Mouse (Mus musculus) layer of hippocampus, adult 9-11 months (tissue): Measurements from ENCODE around the gene Pgd.
"Not testable (repeated sequence)": the region's sequence is repeated elsewhere in the genome, so short reads cannot be mapped to it uniquely, and the experiment has no call there.

Experiments
- DNase-seq: peaks from one replicate; pipeline ENCODE4 v3.0.0; 2022

Pgd gene

DNA sequence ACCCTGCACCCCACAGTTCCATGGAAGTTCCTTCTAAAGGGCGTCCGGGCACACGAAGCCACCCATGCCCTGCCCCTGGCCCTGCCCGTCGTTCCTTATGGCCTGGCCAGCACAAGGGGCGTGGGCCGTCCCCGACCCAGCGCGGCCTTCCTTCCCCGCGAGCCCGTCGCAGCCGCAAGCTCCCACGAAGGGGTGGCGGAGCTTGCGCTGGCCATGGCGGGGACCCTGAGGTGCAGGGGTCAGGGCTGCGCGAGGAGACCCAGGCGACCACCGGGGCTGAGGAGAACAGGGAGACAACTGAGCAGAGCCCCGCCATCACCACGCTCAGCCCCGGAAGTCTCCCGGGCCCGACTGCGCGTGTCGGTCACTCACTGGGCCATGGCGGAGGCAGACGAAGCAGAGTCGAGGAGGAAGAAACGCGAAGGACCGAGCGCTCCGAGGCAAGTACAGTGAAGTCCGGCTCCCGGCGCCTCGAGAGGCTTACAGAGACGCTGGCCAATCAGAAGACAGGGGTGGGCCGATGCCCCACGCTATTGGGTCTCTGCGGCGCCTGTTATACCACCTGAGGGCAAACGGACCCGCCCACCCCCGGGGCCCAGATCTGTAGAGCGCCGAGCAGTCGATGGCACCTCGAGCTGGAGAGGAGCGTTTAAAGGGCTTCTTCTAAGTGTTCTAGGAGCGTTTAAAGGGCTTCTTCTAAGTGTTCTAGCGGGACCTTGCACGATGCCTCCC lies at the start of gene Pgd:
Gene Pgd (minus strand): TSS at position 557 of the 732 bp plus-strand sequence.
- peak; percentile 98 for DNase-seq

DNA sequence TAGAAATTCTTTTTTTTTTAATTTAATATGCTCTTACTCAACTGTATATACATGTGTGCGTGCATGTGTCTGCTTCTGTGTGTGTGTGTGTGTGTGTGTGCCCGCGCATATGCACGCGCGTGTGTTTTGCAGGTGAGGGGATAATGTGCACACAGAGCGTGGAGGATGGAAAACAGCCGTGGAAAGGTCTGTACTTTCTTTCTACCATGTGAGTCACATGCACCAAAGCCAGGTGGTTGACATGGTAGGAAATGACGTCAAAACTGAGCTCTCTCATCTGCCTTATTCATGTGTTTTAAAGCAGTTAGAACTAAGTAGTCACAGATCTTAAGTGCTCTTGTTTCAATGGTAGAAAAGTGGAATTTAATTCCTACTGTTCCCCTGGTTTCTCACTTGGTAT lies 49.4 kb upstream of the Pgd start:
- DNase-seq, result no peak

DNA sequence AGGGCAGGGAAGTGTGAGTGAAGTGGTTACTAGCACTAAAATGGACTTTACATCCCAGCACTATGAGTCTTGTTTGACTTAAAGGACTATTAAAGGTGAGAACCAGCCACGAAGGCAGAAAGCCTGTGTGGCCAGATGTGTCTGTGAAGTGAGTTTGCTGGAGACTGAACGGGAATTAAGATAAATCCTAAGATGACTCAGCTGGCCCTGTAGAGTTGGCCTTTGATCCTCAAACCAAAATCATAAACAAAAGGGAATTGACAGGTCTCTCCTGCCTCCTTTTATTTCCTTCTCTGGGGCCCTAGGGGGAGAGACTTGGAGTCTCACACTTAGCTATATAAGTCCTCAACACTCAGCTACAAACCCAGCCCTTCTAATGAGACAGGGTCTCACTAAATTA lies 48.8 kb upstream of the Pgd start:
- DNase-seq, result no peak

- DNase-seq, result not testable (repeated sequence)
These were observed 47.9 kb upstream of the Pgd start for GRCm38 (mm10) chr4:149214468-149214867.

- DNase-seq, result no peak
These were observed 46.9 kb upstream of the Pgd start for GRCm38 (mm10) chr4:149213466-149213865.

- DNase-seq, result not testable (repeated sequence)
These were observed 44.9 kb upstream of the Pgd start for GRCm38 (mm10) chr4:149211441-149211840.

DNA sequence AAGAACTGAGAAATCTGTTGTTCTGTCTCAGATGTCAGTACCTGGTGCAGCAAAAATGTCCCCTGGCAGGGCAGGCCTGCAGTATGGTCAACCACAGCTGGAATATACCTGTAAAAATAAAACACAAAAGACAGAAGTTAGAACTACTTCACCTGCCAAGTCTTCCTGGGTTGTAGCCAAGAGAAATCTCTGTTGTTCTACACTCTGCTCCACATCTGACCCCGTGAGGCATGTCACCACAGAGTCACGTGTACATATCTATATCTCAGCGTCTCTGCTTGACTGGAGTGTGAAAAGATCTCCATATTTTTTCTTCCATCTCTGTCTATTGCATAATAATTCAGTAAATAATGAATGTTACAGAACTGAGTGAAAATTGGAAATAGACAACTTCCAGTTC lies 35.9 kb upstream of the Pgd start:
- DNase-seq, result no peak

DNA sequence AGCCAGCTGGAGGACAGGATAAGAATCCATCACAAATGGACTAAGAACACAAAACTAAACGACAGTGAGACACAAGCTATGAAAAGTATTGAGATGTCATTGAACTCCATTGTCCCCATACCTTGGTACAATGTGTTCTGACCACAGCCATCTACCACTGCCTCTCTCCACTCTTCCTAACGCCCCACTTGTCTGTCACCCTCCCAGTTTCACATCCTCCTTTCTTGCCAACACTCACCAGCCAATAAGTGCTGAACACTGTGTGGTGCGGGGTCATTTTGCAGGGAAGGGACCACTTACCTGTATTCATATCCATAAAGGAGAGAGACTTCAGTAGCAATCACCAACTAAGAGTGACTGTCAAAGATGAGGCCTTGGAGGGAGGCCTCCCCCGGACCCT lies 34.5 kb upstream of the Pgd start:
- DNase-seq, result no peak

DNA sequence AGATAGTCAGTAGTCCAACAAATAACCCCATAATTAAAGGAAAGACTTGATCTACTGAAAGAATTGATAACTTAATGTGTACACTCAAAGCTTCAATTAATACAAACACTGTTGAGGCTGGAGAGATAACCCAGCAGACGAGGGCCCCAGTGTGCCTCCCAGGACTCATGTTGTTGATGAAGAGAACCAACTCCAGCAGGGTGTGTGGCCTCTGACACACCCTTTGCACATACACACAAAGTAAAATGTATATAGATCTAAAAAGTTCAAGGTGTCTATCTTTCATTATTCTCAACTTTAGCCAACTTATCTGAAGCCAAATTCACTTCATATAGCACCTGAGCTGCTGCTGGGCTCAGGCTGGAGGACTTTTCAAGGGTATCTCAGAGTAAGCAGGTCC lies 30.6 kb upstream of the Pgd start:
- no peak for DNase-seq

DNA sequence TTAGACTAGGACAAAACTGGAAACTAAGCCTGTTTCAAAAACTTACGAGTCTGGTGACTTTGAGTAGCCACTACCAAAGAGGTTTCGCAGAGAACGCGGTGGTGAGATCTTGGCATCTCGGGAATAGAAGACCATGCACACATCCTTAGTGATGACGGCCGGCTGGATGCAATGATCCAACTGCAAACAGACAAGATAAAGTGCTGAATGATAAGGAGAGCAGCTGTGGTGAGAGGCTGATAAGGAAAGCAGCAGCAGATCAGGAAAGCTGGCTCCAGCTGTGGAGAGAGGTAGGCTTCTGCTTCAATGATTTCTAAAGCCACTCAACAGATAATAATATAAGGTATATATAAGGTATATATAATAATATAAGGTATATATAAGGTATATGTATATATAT lies 24.5 kb upstream of the Pgd start:
- no peak for DNase-seq

GRCm38 (mm10) chr4:149188563-149188962 lies 22.0 kb upstream of the Pgd start:
- DNase-seq, result no peak

GRCm38 (mm10) chr4:149182755-149183154 lies 16.2 kb upstream of the Pgd start:
- DNase-seq, result no peak

- DNase-seq, result no peak
These were observed 15.6 kb upstream of the Pgd start for GRCm38 (mm10) chr4:149182192-149182591.

DNA sequence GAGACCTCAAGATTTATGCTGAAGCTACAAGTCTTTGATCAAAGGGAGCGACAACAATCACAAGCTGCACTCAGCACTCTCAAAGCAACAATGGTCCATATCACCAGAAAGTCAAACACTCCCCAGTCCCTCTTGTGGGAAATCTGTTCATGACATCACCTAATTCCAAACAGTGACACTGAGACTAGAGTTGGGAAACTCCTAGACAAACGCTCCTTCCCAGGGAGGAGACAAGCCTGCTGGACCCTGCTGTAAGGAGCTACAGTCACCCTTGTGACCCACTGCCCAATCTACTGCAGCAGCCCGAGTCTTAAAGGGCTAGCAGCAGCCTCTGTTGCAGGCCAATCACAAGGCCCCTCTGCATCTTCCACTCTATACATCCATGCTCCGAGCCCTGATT lies 13.0 kb upstream of the Pgd start:
- no peak for DNase-seq

- DNase-seq, result no peak
These were observed 12.6 kb upstream of the Pgd start for GRCm38 (mm10) chr4:149179160-149179559.

DNA sequence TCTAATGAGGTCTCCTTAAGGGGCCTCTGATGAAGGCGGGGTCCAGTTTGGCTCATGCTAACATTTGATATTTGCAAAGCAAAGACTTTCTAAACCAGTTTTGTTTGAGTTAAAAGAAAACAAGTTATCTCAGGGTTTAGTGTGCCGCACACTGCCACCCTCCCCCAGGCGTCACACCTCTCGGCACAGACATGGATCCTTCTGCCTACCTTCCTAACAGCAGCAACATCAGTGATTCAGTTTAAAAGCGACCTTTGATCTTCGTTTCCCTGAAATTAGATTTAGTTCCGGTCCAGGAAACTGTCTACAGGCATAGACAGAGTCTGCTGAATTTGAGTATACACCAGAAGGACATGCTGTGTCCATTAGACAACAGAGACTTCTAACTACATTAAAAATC lies 11.8 kb upstream of the Pgd start:
- DNase-seq, result no peak

DNA sequence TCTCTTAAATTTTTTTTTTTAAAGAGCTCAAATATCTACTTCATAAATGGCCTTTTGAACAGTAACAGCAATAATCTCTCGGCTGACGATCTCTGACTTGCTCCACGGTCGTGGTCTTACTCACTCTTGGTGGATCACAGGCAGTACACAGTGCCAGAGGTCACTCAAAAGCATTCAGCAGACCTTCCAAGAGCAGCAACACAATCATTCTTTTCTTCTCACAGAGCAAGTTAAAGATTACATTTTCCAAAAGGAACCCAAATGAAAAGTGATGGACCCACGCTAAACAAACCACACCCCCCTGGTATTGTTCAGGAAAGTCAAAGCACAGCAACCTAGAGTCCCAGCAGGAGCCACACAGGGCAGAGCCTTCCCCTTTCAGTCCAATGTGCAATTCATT lies 10.5 kb upstream of the Pgd start:
- DNase-seq, result no peak

DNA sequence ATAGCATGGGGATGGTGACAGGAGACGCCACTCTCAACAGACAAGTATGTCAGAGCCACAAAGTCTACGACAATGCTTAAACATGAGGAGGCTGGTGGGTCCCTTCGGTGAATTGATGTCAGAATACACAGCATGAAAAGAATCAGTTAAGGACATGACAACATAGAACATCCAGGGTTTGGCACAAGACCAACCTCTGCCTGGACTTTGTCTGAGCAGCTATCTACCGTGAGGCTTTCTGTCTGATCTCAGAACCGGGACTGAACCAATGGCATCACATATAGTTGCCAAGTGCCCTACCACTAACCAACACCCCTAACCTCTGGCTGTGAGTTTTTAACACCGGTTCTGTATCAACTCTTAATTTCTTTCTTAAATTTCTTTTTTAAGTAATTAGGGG lies 10.1 kb upstream of the Pgd start:
- DNase-seq, result no peak

GRCm38 (mm10) chr4:149173661-149174060 lies 7.1 kb upstream of the Pgd start:
- DNase-seq, result peak; percentile 61

DNA sequence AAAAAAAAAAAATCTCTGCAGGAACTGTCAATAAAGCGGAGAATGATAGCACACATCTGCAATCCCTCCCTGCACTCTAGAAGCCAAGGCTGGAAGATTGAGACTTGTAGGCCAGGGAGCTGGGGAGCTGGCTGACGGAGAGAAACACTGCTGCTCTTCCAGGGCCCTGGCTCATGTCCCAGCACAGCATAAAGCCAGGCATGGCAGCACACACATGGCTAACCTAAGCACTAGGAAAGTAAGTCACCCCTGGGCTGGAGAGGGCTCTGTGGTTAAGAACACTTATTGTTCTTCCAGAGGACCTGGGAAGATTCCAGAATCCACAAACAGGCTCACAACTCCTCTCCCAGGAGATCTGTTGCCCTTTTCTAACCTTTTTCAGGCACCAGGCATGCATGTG lies 6.1 kb upstream of the Pgd start:
- DNase-seq, result peak; percentile 14

DNA sequence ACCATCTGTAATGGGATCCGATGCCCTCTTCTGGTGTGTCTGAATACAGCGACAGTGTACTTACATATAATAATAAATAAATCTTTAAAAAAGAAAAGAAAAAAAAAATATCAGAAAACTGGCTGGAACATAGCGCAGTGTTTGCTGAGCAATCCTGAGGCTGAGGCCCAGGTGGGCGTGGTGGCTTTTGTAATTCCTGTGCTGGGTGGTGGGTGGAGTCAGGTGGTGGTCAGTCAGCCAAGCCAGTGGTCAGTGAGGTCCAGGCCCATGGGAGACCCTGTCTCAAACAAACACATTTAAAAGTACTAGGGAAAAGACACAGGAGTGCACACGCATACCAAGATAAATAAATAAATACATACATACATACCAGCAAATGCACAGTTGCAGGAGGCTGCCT lies 5.5 kb upstream of the Pgd start:
- DNase-seq, result no peak

DNA sequence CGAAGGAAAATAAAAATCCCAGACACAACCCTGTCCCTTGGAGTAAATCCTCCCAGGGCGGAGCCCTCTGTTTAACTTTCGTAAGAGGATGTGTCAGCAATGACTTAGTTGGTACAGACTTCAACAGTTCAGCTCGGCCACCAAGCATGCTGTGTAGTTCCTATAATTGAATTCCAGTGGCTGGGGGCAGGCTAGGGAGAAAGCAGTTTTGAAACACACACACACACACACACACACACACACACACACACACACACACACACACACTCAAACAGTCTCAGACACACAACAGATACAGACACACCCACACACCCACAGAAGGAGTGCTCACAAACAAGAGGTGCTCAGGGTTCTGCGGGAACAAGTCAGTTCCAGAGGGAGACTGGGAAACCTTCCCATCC lies 5.0 kb upstream of the Pgd start:
- peak; percentile 27 for DNase-seq

GRCm38 (mm10) chr4:149170394-149170931 lies 3.9 kb upstream of the Pgd start:
- no peak for DNase-seq

DNA sequence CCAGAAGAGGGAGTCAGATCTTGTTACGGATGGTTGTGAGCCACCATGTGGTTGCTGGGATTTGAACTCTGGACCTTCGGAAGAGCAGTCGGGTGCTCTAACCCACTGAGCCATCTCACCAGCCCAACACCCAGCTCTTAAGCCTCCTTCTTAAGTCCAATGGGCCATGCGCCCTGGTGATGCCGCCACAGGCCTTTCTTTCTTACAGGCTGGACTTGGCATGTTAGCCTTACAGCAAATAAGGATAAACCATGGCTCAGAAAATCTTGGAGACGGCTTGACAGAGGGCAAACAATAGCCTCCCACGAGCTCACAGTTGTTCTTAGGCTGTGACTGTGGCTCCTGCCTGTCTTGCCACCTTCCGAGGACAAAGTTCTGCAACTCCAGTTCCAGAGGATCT lies 3.4 kb upstream of the Pgd start:
- DNase-seq, result not testable (repeated sequence)

- no peak for DNase-seq
These were observed 1.4 kb upstream of the Pgd start for GRCm38 (mm10) chr4:149168016-149168415.
